Mouse (Mus musculus) ES-Bruce4 (cell line): Measurements from ENCODE around the gene Gm9040.
"Not testable (repeated sequence)": the region's sequence is repeated elsewhere in the genome, so short reads cannot be mapped to it uniquely, and the experiment has no call there.

ENCODE experiments used
- CTCF ChIP-seq: IDR thresholded peaks from one replicate; pipeline ENCODE4 v1.8.1; 2011; ENCODE audit warnings: low read depth, low read length
- EP300 ChIP-seq: IDR thresholded peaks from 2 replicates; pipeline ENCODE4 v1.6.1; 2011; ENCODE audit warnings: low read depth, low read length; ENCODE audit not compliant: insufficient read depth
- POLR2A ChIP-seq: IDR thresholded peaks from one replicate; pipeline ENCODE4 v1.8.1; 2011; ENCODE audit warnings: low read length; ENCODE audit not compliant: insufficient read depth

DNA sequence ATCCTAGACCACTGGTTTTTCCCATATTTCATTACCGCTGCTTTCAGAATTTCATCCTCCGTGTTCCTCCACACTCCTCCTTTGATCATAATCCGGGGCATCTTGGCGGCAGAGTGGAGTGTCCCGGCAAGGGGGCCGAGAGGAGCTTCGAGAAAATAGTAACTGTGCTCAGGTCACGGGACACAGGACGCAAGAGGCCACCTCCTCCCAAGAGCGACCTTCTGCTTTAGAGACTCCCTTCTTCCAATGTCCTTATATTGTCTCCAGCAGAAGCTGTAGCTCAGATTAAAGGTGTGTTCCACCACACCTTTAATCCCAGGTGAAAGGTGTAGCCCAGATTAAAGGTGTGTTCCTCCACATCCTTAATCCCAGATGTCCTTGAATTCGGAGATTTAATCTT lies at the start of gene Gm9040:
- TF ChIP-seq CTCF, POLR2A, EP300: not testable (repeated sequence)
